Mouse (Mus musculus): ENCODE measurements around the gene Dscam. TPM values are rescaled to one million over a fixed set of nuclear protein-coding genes. Genes with fewer than 3 reads are reported as not detected.

The Dscam gene
- not detected in 2 replicates for polyA plus RNA-seq (2011; ENCODE audit: insufficient read depth, insufficient read length, low replicate concordance, missing spikeins)

DNA sequence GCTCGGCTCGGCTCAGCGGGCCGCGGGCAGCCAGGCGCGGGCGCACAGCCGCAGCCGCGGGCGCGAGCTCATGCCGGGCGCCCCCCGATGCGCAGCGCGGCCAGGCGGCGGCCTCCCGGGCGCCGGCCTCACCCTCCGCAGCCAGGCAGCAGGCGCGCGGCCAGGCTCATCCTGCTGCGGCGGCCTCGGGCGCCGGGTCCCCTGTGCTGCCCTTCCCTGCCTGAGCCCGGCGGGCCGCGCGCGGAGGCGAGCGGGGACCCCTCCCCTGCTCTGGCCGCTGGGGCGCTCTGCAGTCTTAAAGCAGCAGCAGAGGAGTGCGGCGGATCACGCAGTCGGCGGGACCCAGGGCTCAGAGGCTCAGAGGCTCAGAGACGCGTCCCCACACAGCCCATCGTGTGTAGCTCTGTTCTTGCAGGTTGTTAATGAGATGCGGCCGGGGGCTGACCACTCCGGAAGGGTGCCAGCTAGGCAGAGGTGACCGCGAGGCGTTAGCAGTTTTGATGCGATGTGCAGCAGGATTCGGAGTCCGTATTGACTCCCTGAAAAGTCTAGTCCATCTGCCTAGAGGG, at the start of gene Dscam:
TSS of gene Dscam (minus strand) at position 240 of the 569 bp plus-strand sequence.
- WGBS, result 5% methylated on average over 58 of the region's 60 CpGs
- Histone ChIP-seq H3K4me1 (ENCODE audit: control insufficient read depth, insufficient read depth, low read length) (no peaks in the 10 kb centered on the region), H3K4me3 (replicated peaks; ENCODE audit: control insufficient read depth, low read depth, low read length) (no peak within 1 kb of the TSS), H3K27ac (ENCODE audit: control insufficient read depth, insufficient read depth, low read depth, low read length, poor library complexity) (no peak within 1 kb of the TSS)
- no peak for TF ChIP-seq POLR2A (IDR thresholded peaks at IDR 0.05; ENCODE audit: borderline replicate concordance, control insufficient read depth, low read depth, low read length)
- no peak for TF ChIP-seq CTCF (IDR thresholded peaks at IDR 0.05; ENCODE audit: control insufficient read depth, insufficient read depth, low read length)

DNA sequence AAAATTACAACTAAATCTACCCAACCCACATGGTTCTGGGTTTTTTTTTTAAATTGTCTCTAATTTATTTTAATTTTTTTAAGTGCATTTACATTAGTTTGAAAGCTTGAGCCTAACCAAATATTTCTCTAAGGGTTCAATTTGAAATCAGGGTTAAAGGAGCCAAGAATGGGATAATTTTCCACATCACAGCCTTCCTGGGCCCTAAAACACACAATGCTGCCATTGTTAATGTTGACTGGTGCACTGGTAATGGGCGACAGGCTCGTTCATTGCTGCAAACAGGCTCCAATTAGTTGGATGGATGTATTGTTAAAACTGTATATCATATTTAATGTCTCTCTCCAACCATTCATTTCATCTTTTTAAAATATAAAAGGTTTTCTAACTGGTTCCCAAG, 48.8 kb upstream of the Dscam start:
- TF ChIP-seq POLR2A (IDR thresholded peaks at IDR 0.05; ENCODE audit: borderline replicate concordance, control insufficient read depth, low read depth, low read length), result no peak
- no peak for TF ChIP-seq CTCF (IDR thresholded peaks at IDR 0.05; ENCODE audit: control insufficient read depth, insufficient read depth, low read length)
- Histone ChIP-seq H3K4me3 (replicated peaks; ENCODE audit: control insufficient read depth, low read depth, low read length) (no peak overlapping the region), H3K27ac (ENCODE audit: control insufficient read depth, insufficient read depth, low read depth, low read length, poor library complexity) (no peak overlapping the region), H3K4me1 (ENCODE audit: control insufficient read depth, insufficient read depth, low read length) (no peaks in the 10 kb centered on the region; the same call in 1 of the 2 replicates)
- WGBS, result 70% methylated on average over 2 of the region's 2 CpGs

DNA sequence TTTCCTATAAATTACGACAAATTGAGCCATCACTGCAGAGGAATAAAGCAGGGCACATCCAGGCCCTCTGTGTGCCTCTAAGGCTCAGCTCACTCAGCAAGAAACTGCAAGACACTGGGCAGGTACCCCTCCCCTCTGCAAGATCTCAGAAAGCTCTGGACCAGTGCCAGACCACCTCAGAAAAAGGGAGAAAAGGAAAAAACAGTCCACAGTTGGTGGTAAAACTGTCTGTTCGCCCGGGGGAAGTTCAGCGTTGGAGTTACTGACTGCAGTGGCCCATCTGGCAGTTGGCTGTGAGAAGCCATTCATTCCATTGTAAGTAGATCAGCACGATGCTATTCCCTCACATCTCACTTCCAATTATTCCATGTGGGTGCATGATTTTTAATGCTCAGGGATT, 39.4 kb upstream of the Dscam start:
- H3K4me3 ChIP-seq (replicated peaks; ENCODE audit: control insufficient read depth, low read depth, low read length), result no peak overlapping the region
- 3% methylated on average over 5 of the region's 5 CpGs for WGBS
- TF ChIP-seq POLR2A (IDR thresholded peaks at IDR 0.05; ENCODE audit: borderline replicate concordance, control insufficient read depth, low read depth, low read length) (no peak), CTCF (IDR thresholded peaks at IDR 0.05; ENCODE audit: control insufficient read depth, insufficient read depth, low read length) (no peak)
- no peaks in the 10 kb centered on the region; the same call in 1 of the 2 replicates for H3K4me1 ChIP-seq (ENCODE audit: control insufficient read depth, insufficient read depth, low read length)
- H3K27ac ChIP-seq (ENCODE audit: control insufficient read depth, insufficient read depth, low read depth, low read length, poor library complexity), result no peak overlapping the region

DNA sequence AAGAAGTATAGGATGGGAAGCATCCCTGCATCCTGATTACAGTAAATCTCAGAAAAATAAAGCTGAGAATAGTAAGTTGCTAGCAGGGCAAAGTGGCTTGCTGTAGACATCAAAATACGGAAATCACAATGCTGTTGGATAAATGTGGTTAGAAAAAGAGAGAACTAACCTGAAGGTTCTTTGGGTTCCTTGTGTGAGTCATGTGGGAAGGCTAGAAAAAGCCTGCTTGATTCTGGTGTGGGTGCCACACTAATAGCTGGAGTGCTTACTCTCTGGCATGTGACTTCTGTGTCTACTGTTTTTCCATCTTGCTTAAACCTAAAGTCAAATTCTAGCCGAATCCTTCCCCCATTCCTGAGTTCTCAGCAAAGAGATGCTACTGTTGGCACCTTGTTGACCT, 37.7 kb upstream of the Dscam start:
- Histone ChIP-seq H3K4me1 (ENCODE audit: control insufficient read depth, insufficient read depth, low read length) (no peaks in the 10 kb centered on the region; the same call in 1 of the 2 replicates), H3K4me3 (replicated peaks; ENCODE audit: control insufficient read depth, low read depth, low read length) (no peak overlapping the region), H3K27ac (ENCODE audit: control insufficient read depth, insufficient read depth, low read depth, low read length, poor library complexity) (no peak overlapping the region)
- WGBS, result 31% methylated on average over 2 of the region's 2 CpGs
- no peak for TF ChIP-seq CTCF (IDR thresholded peaks at IDR 0.05; ENCODE audit: control insufficient read depth, insufficient read depth, low read length)
- TF ChIP-seq POLR2A (IDR thresholded peaks at IDR 0.05; ENCODE audit: borderline replicate concordance, control insufficient read depth, low read depth, low read length), result no peak

DNA sequence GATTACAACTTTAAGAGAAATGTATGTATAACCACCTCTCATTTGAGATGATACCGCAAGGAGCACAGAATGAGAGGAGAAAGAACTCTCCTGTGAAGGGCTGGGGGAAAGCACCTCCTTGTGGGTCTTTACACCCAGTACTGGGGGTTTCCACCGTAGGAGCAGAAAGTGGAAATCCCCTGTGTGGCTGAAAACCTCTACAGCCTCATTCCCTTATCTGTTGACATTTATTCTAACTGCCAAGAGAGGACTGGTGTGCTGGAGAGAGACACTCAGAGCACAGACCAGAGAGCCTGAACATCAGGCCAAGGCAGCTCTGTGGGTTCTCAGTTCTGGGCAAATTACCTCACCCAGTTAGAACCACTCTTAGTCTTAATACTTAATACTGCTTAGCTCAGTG, 33.5 kb upstream of the Dscam start:
- H3K4me1 ChIP-seq (ENCODE audit: control insufficient read depth, insufficient read depth, low read length), result no peaks in the 10 kb centered on the region; the same call in 1 of the 2 replicates
- TF ChIP-seq POLR2A (IDR thresholded peaks at IDR 0.05; ENCODE audit: borderline replicate concordance, control insufficient read depth, low read depth, low read length) (no peak), CTCF (IDR thresholded peaks at IDR 0.05; ENCODE audit: control insufficient read depth, insufficient read depth, low read length) (no peak)
- 55% methylated on average over 2 of the region's 2 CpGs for WGBS
- H3K4me3 ChIP-seq (replicated peaks; ENCODE audit: control insufficient read depth, low read depth, low read length), result no peak overlapping the region
- H3K27ac ChIP-seq (ENCODE audit: control insufficient read depth, insufficient read depth, low read depth, low read length, poor library complexity), result no peak overlapping the region

DNA sequence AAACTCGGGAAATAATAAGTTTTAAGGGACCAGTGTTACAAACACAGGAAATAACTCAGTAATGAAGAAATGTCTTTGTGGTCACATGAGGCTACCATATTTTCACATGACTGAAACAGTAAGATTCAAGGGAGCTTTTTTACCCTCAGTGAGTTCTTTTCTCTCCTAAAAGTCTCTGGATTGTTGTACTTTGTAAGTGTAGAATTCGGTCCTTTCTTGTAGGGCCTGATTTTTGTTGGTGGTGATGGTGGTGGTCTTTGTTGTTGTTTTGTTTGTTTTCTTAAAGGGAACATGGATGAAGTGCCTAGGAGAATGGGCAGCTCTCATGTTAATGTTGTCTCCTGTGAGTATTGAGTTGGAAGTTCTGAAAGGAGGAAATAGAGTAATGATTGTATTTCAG, 33.0 kb upstream of the Dscam start:
- no peaks in the 10 kb centered on the region; the same call in 1 of the 2 replicates for H3K4me1 ChIP-seq (ENCODE audit: control insufficient read depth, insufficient read depth, low read length)
- H3K4me3 ChIP-seq (replicated peaks; ENCODE audit: control insufficient read depth, low read depth, low read length), result no peak overlapping the region
- WGBS, result 60% methylated on average over 2 of the region's 2 CpGs
- H3K27ac ChIP-seq (ENCODE audit: control insufficient read depth, insufficient read depth, low read depth, low read length, poor library complexity), result no peak overlapping the region
- TF ChIP-seq CTCF (IDR thresholded peaks at IDR 0.05; ENCODE audit: control insufficient read depth, insufficient read depth, low read length) (no peak), POLR2A (IDR thresholded peaks at IDR 0.05; ENCODE audit: borderline replicate concordance, control insufficient read depth, low read depth, low read length) (no peak)

DNA sequence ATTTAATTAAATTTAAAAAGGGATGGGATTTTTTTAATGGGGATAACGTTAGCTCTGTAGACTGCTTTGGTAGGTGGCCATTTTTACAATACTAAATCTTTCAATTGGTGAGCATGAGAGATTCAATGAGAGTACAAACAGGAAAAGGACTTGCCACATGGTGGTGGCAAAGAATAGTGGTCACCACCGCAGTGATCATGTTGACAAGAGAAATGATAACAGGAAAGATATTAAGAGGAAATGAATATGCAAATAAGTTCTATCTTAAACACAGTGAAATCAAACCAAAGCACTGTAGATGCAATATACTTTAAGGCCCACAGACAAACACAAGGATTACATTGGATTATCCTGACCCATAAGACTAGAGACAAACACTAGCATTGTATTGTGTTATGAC, 24.1 kb upstream of the Dscam start:
- Histone ChIP-seq H3K4me1 (ENCODE audit: control insufficient read depth, insufficient read depth, low read length) (no peaks in the 10 kb centered on the region), H3K4me3 (replicated peaks; ENCODE audit: control insufficient read depth, low read depth, low read length) (no peak overlapping the region), H3K27ac (ENCODE audit: control insufficient read depth, insufficient read depth, low read depth, low read length, poor library complexity) (no peak overlapping the region)
- WGBS, result 47% methylated on average over 2 of the region's 2 CpGs
- TF ChIP-seq POLR2A (IDR thresholded peaks at IDR 0.05; ENCODE audit: borderline replicate concordance, control insufficient read depth, low read depth, low read length) (no peak), CTCF (IDR thresholded peaks at IDR 0.05; ENCODE audit: control insufficient read depth, insufficient read depth, low read length) (no peak)

DNA sequence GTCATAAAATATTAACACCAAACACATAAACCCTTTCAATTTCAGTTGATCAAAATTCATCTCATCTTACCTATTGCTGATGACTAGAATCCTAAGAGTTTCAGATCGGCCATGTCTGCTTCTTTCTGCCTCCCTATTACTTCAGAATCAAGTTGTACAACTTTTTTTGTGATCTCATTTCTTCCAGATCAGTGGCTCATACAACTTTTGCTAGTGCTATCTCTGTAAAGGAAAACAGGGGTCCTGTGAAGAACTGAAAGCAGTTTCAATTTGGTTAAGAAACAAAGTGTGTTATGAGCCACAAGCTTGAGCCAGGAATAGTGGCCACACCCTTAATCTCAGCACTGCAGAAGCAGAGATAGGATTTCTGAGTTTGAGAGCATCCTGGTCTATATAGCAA, 23.6 kb upstream of the Dscam start:
- Histone ChIP-seq H3K4me1 (ENCODE audit: control insufficient read depth, insufficient read depth, low read length) (no peaks in the 10 kb centered on the region), H3K27ac (ENCODE audit: control insufficient read depth, insufficient read depth, low read depth, low read length, poor library complexity) (no peak overlapping the region), H3K4me3 (replicated peaks; ENCODE audit: control insufficient read depth, low read depth, low read length) (no peak overlapping the region)
- WGBS, result 86% methylated on average over 1 of the region's 1 CpGs
- TF ChIP-seq POLR2A (IDR thresholded peaks at IDR 0.05; ENCODE audit: borderline replicate concordance, control insufficient read depth, low read depth, low read length), result no peak
- no peak for TF ChIP-seq CTCF (IDR thresholded peaks at IDR 0.05; ENCODE audit: control insufficient read depth, insufficient read depth, low read length)

DNA sequence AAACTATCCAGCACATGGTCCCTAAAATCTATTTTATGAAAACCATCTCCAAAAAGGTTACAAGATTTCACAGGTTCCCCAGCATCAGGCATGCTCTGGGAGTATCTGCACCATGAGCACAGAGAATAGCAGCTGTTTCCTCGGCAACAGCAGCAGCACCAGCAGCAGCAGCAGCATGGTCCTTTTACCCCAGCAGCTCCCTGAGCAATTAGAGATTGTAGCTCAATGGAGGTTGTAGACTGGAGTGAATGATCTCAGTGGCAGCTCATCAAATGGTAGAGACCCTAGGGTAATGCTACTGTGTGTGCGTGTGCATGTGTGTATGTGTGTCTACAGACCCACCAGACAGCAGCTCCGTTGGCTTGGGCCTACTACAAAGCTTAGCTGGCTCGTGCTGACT, 21.7 kb upstream of the Dscam start:
- no peak for TF ChIP-seq CTCF (IDR thresholded peaks at IDR 0.05; ENCODE audit: control insufficient read depth, insufficient read depth, low read length)
- TF ChIP-seq POLR2A (IDR thresholded peaks at IDR 0.05; ENCODE audit: borderline replicate concordance, control insufficient read depth, low read depth, low read length), result no peak
- H3K4me3 ChIP-seq (replicated peaks; ENCODE audit: control insufficient read depth, low read depth, low read length), result no peak overlapping the region
- WGBS, result 73% methylated on average over 4 of the region's 4 CpGs
- no peak overlapping the region for H3K27ac ChIP-seq (ENCODE audit: control insufficient read depth, insufficient read depth, low read depth, low read length, poor library complexity)
- no peaks in the 10 kb centered on the region for H3K4me1 ChIP-seq (ENCODE audit: control insufficient read depth, insufficient read depth, low read length)
